In genomic region chr5:150331821-150332220, GRCm38 (mm10) we compare ENCODE assay signal across 12 mouse cellular contexts.
A peak's percentile ranks its signal among the peaks of the same experiment; 100 is the strongest.
DNase-seq lines count a peak whose midpoint lies in the region; TF ChIP-seq lines count a peak whose summit lies in the region.
"Had no signal": no experiment of that assay in that cellular context is flagged by ENCODE, and none has a peak within 500 bp of the region (broad histone marks: within the 10 kb centered on the region; RNA-seq: fewer than 3 reads in every experiment).

No protein-coding gene starts in this region.

- H3K79me2 ChIP-seq in heart, adult 2 months (replicated peaks; ENCODE audit: control insufficient read depth, insufficient read depth, low read length) = peaks cover under 1% of the 10 kb centered on the region; the same call in 1 of the 2 replicates

- TF ChIP-seq CTCF in heart, adult 2 months (IDR thresholded peaks at IDR 0.05) = peak; percentile 42

- H3K4me3 ChIP-seq in heart, adult 2 months = no peak overlapping the region
- H3K4me3 ChIP-seq: forebrain, embryonic 15.5 days; heart, embryonic 15.5 days had no signal

- TF ChIP-seq EP300 in heart, adult 2 months (IDR thresholded peaks at IDR 0.05; ENCODE audit: insufficient read depth, low read depth, low read length) = no peak

- H3K27ac ChIP-seq in heart, adult 2 months = peak overlapping the region; percentile 73
- H3K27ac ChIP-seq: forebrain, embryonic 15.5 days had no signal

- no peak overlapping the region for H3K9ac ChIP-seq in heart, adult 2 months (ENCODE audit: low read depth, low read length)
- H3K9ac ChIP-seq: forebrain, embryonic 15.5 days; heart, embryonic 15.5 days had no signal

- intact Hi-C loops in heart, adult 2 months (cut with DNase I) = loop anchor here (2.0 kb wide), 1 partner anchor 37 kb away; no protein-coding TSS in a partner anchor
- intact Hi-C loops in heart, postnatal 25 days (cut with DNase I) = loop anchor here (5.0 kb wide), 1 partner anchor 35 kb away; no protein-coding TSS in a partner anchor

- H3K36me3 ChIP-seq in heart, adult 2 months (ENCODE audit: control insufficient read depth, insufficient read depth, low read length) = peaks cover 6% of the 10 kb centered on the region; the same call in 1 of the 2 replicates
- H3K36me3 ChIP-seq: forebrain, embryonic 15.5 days had no signal

- peak in 1 of 2 experiments; percentile 52 for DNase-seq in heart, adult 2 months
- DNase-seq in heart, postnatal 25 days (ENCODE audit: low spot score) = no peak
- DNase-seq in adrenal gland, adult 18-20 months (ENCODE audit: low spot score in 2 of 2) = peak; percentile 19 to 27
- peak; percentile 69 for DNase-seq in cerebellum, adult 18-20 months
- peak; percentile 53 for DNase-seq in gastrocnemius, postnatal 25 days
- DNase-seq in B cell, adult 2 months = no peak
- no peak for DNase-seq in urinary bladder, postnatal 14 days (ENCODE audit: low spot score)
- DNase-seq in frontal cortex, adult 2 months (ENCODE audit: extremely low spot score in 1 of 2, low spot score in 1 of 2) = no peak
- DNase-seq: thymus, adult 2 months had no signal

- no peak for TF ChIP-seq POLR2A in heart, adult 2 months (IDR thresholded peaks at IDR 0.05; ENCODE audit: insufficient read depth, low read depth, low read length)

- no peaks in the 10 kb centered on the region for H3K27me3 ChIP-seq in heart, adult 2 months (ENCODE audit: control insufficient read depth, insufficient read depth, low read length)
- H3K27me3 ChIP-seq: forebrain, embryonic 15.5 days; heart, embryonic 15.5 days; Patski had no signal

- WGBS in heart, adult 2 months = 73% methylated on average over 2 of the region's 2 CpGs

- peaks cover 13% of the 10 kb centered on the region for H3K4me1 ChIP-seq in heart, adult 2 months (ENCODE audit: control insufficient read depth, insufficient read depth, low read length)
- H3K4me1 ChIP-seq: forebrain, embryonic 15.5 days had no signal

Comparison
In these comparisons a context has a peak if more than half of its experiments do, and no peak if none do; other contexts are left out.
1. DNase-seq: peak in adrenal gland, adult 18-20 months (2 of 2), cerebellum, adult 18-20 months (2 of 2) and gastrocnemius, postnatal 25 days (single experiment); none in heart, postnatal 25 days (single experiment), B cell, adult 2 months (0 of 2), urinary bladder, postnatal 14 days (single experiment) and frontal cortex, adult 2 months (0 of 2).